ENCODE assay signal across 8 mouse cellular contexts in the genomic region with DNA sequence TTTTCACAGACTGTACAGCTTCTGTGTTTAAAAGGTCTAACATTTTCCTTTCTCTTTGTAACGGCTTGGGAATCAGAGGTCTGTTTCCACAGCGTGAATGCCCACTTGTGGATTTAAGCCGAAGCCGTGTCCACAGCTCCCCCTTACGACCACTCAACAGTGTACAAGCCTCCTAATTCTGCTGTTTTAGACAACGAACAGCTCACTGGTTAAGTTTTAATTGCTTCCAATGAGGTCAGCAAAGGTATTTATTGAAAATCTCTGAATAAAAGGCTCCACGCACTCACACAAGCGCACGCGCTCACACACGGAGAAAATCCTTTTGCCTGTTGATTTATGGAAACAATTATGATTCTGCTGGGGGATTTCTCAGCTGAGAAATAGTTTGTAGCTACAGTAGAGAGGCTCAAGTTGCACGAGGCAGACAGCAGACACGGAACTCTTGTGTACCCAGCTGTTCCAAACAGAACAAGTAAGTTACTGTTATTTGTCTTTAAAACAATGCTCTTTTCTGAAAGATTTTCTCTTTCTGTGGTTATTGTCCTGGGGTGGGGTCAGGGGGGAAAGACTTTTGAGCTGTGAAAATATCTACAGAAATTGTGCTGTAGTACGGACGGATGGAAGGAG. TPM values are rescaled to one million over a fixed set of nuclear protein-coding genes. Genes with fewer than 3 reads are reported as not detected.
DNase-seq lines count a peak whose midpoint lies in the region; ATAC-seq and TF ChIP-seq lines count a peak whose summit lies in the region.

A gene (plus strand): TSS at position 280 of the 627 bp plus-strand sequence.

- peak within 1 kb of the TSS; percentile 21; the same call in 1 of the 2 replicates for H3K4me2 ChIP-seq in intestine, postnatal 0 days (replicated peaks; ENCODE audit: low read depth)
- H3K4me2 ChIP-seq in liver, postnatal 0 days (ENCODE audit: low read depth, low read length): no peak within 1 kb of the TSS

- H3K4me1 ChIP-seq in intestine, postnatal 0 days (replicated peaks; ENCODE audit: control insufficient read depth, insufficient read depth, low read length): no peaks in the 10 kb centered on the region
- no peaks in the 10 kb centered on the region for H3K4me1 ChIP-seq in liver, postnatal 0 days (ENCODE audit: insufficient read depth)

- no peak for ATAC-seq in intestine, postnatal 0 days
- ATAC-seq in liver, postnatal 0 days: no peak

- H3K9me3 ChIP-seq in intestine, postnatal 0 days (ENCODE audit: control insufficient read depth): no peaks in the 10 kb centered on the region
- no peaks in the 10 kb centered on the region for H3K9me3 ChIP-seq in liver, postnatal 0 days (ENCODE audit: low read length)

- no peaks in the 10 kb centered on the region for H3K36me3 ChIP-seq in intestine, postnatal 0 days (ENCODE audit: control insufficient read depth, insufficient read depth)
- H3K36me3 ChIP-seq in liver, postnatal 0 days (replicated peaks; ENCODE audit: insufficient read depth, low read length): no peaks in the 10 kb centered on the region

- H3K27ac ChIP-seq in intestine, postnatal 0 days (ENCODE audit: low read depth, low read length): no peak within 1 kb of the TSS
- H3K27ac ChIP-seq in liver, postnatal 0 days (ENCODE audit: low read depth): no peak within 1 kb of the TSS

- DNase-seq in embryo, embryonic 11 days: peak; percentile 40
- DNase-seq in embryo, embryonic 9.5 days (ENCODE audit: extremely low spot score): no peak
- peak; percentile 12 for DNase-seq in ovary, postnatal 36 days (ENCODE audit: low spot score)
- DNase-seq in ovary, postnatal 10 days (ENCODE audit: low spot score): no peak
- peak; percentile 70 for DNase-seq in lung, postnatal 10 days
- no peak for DNase-seq in T-cell, adult 2 months (ENCODE audit: low spot score)
- DNase-seq in liver, postnatal 0 days: no peak

- no peaks in the 10 kb centered on the region for H3K27me3 ChIP-seq in intestine, postnatal 0 days (replicated peaks; ENCODE audit: control insufficient read depth, insufficient read depth, low read length)
- no peaks in the 10 kb centered on the region for H3K27me3 ChIP-seq in liver, postnatal 0 days (ENCODE audit: insufficient read depth, low read length)

- no peak within 1 kb of the TSS for H3K4me3 ChIP-seq in intestine, postnatal 0 days (ENCODE audit: low read depth, low read length)
- no peak within 1 kb of the TSS for H3K4me3 ChIP-seq in liver, postnatal 0 days (ENCODE audit: low read depth, low read length)

- peak; percentile 67 for TF ChIP-seq CTCF in intestine, postnatal 0 days (IDR thresholded peaks at IDR 0.05; ENCODE audit: low read depth)
- no peak for TF ChIP-seq CTCF in liver, postnatal 0 days (IDR thresholded peaks at IDR 0.05; ENCODE audit: low read depth)

- TF ChIP-seq EP300 in liver, postnatal 0 days (IDR thresholded peaks at IDR 0.05; ENCODE audit: low read depth): no peak

- 56% methylated on average over 15 of the region's 15 CpGs for whole genome bisulfite sequencing in intestine, postnatal 0 days
- WGBS in liver, postnatal 0 days (ENCODE audit: insufficient replicate concordance): 75% methylated on average over 15 of the region's 15 CpGs

- H3K9ac ChIP-seq in intestine, postnatal 0 days (ENCODE audit: low read depth, low read length): no peak within 1 kb of the TSS
- no peak within 1 kb of the TSS for H3K9ac ChIP-seq in liver, postnatal 0 days (replicated peaks)

RNA-seq across cellular contexts. Expression of the gene that starts here (rescaled TPM):
- 0.95 TPM in 2 replicates for polyA plus RNA-seq in intestine, postnatal 0 days (2015; fragmentation: Nextera tagmentation; extraction: Ambion mirVana)
- 0.06 TPM in 1 of 2 replicates, not detected in the other for polyA plus RNA-seq in liver, postnatal 0 days (2015; fragmentation: Nextera tagmentation; extraction: Ambion mirVana)

Comparison
In these comparisons a context has a peak if more than half of its experiments do, and no peak if none do; other contexts are left out.
1. DNase-seq: peak in embryo, embryonic 11 days (single experiment), ovary, postnatal 36 days (single experiment) and lung, postnatal 10 days (single experiment); none in embryo, embryonic 9.5 days (single experiment), ovary, postnatal 10 days (single experiment), T-cell, adult 2 months (single experiment) and liver, postnatal 0 days (single experiment).